Mouse (Mus musculus): ENCODE results near the gene Gm5934.
"Not testable (repeated sequence)": the region's sequence is repeated elsewhere in the genome, so short reads cannot be mapped to it uniquely, and the experiment has no call there.

The Gm5934 gene

DNA sequence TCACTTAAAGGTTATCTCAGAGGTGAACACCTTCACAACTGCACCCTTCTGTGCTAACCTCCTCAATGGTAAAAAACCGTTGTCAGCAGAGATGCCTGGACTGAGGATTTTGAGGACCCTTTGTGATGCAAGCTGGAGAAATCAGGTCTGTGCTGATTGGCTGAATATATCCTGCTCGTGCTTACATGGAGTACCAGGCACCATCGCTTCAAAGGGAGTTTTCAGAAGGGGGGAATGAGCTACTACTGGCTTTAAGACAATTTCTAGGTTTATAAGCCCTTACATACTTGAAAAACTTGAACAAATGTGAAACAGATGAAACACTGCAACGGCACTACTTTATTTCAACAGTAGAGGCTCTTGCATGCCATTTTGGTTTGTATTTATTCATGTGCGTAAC, at the start of gene Gm5934:
Gm5934 (minus strand) TSS at position 101 of the 400 bp plus-strand sequence.
- not testable (repeated sequence) for DNase-seq (ENCODE audit: low read depth)
